Mouse (Mus musculus): ENCODE results near the gene Nf2. TPM values are rescaled to one million over a fixed set of nuclear protein-coding genes. Genes with fewer than 3 reads are reported as not detected.
A peak's percentile ranks its signal among the peaks of the same experiment; 100 is the strongest.
"Not testable (repeated sequence)": the region's sequence is repeated elsewhere in the genome, so short reads cannot be mapped to it uniquely, and the experiment has no call there.

Gene Nf2
- total RNA-seq, 2 experiments from 2014 or later = 92.9 to 101 TPM

GRCm38 (mm10) chr11:4837342-4837741, 12.0 kb downstream of the Nf2 start:
- DNase-seq = no peak

DNA sequence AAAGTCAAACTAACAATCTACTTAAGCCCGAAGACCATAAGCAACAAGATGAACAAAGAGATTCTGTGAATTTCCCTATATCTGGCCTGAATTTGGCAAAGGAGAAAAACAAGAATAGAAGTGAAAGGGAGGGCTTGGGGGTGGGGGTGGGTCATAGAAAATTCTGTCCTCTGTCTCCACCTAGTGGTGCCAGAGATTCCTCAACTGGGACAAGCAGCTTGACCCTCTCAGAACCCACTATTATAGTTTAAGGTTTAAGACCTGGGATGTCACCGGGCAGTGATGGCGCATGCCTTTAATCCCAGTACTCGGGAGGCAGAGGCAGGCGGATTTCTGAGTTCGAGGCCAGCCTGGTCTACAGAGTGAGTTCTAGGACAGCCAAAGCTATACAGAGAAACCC, 12.6 kb downstream of the Nf2 start:
- peak in 1 of 2 experiments; percentile 36 for DNase-seq

GRCm38 (mm10) chr11:4835436-4835835, 13.9 kb downstream of the Nf2 start:
- DNase-seq = no peak

DNA sequence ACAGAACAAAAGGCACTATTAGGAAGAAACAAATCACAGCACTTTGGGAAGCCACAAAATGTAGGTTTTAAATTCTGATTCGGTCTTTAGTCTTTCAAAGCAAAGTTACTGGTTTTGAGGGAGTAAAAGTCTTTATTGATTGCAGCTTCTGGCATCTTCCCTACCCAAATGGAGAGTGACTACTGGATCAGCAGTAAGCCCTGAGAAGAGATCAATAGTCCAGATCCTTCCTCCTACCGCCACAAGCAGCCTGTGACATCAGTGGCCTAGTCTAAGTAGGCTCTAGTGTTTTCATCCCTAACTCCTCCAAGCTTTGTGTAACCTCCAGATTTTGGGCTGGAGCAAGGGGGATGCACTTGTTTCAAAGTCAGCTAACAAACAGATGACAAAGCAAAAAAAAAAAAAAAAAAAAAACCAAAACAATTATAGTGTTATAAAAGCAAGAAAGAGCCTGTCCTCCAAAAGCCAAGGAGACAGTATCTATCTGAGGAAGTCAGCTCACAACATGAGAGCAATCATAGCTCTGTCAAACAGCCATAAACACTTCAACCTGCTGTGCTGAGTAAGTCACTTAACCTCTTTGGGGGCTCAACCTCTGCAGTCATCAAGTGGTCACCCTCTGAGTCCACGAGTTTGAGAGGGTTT, 15.9 kb downstream of the Nf2 start:
- DNase-seq = no peak

GRCm38 (mm10) chr11:4831066-4831465, 18.3 kb downstream of the Nf2 start:
- DNase-seq = no peak

DNA sequence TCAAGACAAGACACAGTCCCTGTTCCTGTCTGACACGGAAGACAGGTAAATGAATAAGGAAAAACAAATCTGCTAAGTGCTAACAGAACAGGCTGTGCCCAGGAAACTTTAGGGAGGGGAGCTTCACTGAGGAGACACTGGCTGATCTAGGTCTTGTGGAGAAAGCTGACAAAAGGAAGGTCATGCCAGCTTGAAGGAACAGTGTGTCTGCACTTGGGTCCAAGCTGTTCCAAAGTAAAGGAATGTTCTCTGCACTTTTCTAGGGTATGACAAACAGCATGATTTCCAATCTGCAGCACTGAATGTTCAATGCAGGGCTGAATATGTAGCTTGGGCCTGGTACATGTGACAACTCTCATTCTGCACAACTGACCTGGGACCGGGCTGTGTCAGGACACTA, 21.4 kb downstream of the Nf2 start:
- no peak for DNase-seq

GRCm38 (mm10) chr11:4827340-4827739, 22.0 kb downstream of the Nf2 start:
- no peak for DNase-seq

DNA sequence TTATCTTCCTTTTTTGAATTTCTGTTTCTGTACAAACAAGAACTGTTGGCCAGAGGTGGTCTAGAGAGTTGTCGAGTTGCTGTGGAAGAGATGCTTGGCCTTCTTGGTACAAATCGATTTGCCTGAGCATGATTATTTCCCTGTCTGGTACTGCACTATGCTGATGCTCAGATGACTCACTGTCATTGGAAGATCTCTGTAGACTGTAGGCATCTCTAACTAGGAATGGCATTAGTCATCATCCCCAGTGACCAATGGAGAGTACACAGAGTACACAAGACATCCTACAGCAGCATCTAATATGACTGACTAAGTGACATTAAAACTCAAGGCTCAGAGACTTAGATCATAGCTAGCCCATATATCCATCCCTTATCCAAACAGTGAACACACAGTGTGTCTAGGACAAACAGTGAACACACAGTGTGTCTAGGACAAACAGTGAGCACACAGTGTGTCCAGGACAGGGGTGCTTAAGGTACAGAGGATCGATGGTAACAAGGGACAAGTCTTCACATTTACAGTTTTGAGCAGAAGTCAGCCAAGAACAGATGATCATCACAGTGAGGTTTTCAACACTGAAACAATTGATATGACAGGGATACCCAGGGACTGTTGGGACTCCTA, 23.1 kb downstream of the Nf2 start:
- DNase-seq = no peak

DNA sequence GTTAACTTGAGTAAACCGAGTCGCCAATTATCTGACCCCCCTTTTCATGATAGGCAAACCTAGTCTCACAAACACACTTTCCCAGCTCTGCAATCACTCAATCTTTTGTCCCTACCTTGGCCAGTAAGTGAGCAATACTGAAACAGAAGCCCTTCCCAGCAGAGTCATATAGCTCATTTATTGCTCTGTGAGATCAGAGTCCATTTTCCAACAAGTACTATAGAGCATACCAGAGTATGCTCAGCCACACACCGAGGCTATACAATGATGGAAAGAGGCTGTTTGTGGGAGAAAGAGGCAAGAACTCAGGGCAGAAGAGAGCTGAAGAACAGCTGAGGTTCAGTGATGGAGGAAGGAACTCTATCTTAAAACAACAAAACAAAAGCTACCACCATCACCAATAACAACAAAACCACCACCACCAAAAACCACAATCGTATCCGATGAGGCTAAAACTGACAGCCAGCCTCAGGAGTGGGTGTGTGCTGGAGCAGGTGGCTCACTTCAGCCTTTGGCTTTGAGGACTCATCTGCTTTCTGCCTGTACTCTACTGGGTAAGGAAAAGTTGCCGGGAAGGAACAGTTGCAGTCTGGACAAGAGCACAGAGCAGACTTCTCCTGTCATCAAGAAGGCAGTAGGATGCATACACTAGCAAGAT, 25.6 kb downstream of the Nf2 start:
- no peak for DNase-seq

- not testable (repeated sequence) for DNase-seq
Measured at GRCm38 (mm10) chr11:4822446-4822842, 26.9 kb downstream of the Nf2 start.

GRCm38 (mm10) chr11:4821492-4822445, 27.6 kb downstream of the Nf2 start:
- no peak for DNase-seq

- DNase-seq = no peak
Measured at GRCm38 (mm10) chr11:4814507-4815450, 34.6 kb downstream of the Nf2 start.

GRCm38 (mm10) chr11:4808311-4808710, 41.0 kb downstream of the Nf2 start:
- DNase-seq = no peak

- DNase-seq = no peak
Measured at GRCm38 (mm10) chr11:4806031-4806715, 43.2 kb downstream of the Nf2 start.

- no peak for DNase-seq
Measured at GRCm38 (mm10) chr11:4804921-4805562, 44.3 kb downstream of the Nf2 start.

GRCm38 (mm10) chr11:4803951-4804350, 45.4 kb downstream of the Nf2 start:
- peak in 1 of 2 experiments; percentile 21 for DNase-seq

DNA sequence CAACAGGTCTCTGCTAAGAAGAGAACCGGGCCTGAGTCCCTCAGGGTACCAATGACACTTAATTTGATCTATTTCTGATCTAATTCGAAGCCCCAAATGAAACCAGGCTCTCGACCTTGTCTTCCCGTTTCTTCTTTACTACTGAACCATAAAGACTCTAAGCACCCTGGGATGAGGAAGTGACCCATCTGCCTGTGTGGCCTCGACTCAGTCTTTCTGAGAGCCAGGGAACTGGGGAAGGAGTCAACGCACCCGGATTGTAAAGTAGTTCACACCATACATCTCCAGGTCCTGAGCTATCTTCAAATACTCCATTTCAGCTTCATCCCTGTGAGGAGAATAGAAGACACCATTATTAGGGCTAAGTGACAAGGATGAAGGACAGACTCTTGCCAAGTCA, 45.9 kb downstream of the Nf2 start:
- DNase-seq = no peak

DNA sequence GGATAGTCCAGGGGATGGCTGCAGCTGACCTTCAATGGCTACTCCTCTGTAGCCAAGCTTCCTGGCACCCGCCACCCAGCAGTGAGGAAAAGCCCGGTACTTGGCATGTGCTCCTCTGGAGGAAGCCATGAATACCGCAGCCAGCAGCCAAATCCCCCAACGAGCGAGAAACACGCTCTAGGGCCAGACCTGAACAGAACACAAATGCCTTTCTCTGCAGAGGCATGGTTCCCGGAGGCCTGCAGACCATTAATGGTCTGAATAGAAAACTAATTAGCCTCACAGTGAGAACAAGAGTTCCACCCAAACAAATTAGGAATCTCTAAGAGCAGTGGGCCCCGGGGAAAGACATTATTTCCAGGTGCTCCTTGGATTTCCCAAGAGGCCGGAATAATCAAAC, 46.3 kb downstream of the Nf2 start:
- peak; percentile 64 to 73 for DNase-seq

DNA sequence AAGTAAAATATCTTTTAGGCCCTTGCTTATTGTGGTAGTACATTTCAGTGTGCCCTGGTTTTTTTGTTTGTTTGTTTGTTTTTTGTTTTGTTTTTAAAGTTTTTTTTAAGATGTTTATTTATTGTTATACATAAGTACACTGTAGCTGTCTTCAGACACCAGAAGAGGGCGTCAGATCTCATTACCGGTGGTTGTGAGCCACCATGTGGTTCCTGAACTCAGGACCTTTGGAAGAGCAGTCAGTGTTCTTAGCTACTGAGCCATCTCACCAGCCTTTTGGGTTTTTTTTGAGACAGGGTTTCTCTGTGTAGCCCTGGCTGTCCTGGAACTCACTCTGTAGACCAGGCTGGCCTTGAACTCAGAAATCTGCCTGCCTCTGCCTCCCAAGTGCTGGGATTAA, 46.9 kb downstream of the Nf2 start:
- DNase-seq = not testable (repeated sequence)

- DNase-seq = no peak
Measured at GRCm38 (mm10) chr11:4800654-4801053, 48.7 kb downstream of the Nf2 start.

All from layer of hippocampus, postnatal 36 days (tissue).